Mouse (Mus musculus) left cerebral cortex, adult 8-10 months (tissue): Measurements from ENCODE around the gene Scfd2. TPM values are rescaled to one million over a fixed set of nuclear protein-coding genes. Genes with fewer than 3 reads are reported as not detected.
A peak's percentile ranks its signal among the peaks of the same experiment; 100 is the strongest.

ENCODE experiments used
- DNase-seq, 2 experiments: peaks; one replicate each; pipeline ENCODE4 v3.0.0; 2022; ENCODE audit warnings: low spot score in 2 of 2
- total RNA-seq, 4 experiments: library from RNA; stranded (reverse); gene quantifications; 2 replicates each; pipeline ENCODE4 v1.2.4; 2022

The Scfd2 gene
- total RNA-seq, 4 experiments from 2014 or later: 24.3 to 29.5 (median 27.4) TPM

DNA sequence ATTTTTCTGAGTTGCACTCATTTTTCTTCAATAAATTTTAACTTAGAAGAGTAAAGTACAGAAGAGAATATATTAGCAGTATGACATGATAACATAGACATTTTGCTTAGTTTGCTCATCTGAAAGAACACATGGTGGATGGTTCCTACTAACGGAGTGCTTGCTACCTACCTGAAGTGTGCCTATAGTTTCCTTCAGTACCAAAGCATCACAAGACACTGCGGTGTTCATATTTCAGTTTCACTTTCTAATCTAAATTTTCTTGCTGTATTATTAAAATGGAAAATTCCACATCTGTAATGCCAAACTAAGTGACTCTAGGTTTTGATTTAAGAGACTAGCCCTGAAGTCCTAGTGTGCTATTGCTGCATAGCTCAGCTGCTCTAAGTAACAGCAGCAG is 74.8 kb downstream of the Scfd2 start:
- DNase-seq: no peak

- no peak for DNase-seq
Observed at GRCm38 (mm10) chr5:74455510-74456269, 75.9 kb downstream of the Scfd2 start.

DNA sequence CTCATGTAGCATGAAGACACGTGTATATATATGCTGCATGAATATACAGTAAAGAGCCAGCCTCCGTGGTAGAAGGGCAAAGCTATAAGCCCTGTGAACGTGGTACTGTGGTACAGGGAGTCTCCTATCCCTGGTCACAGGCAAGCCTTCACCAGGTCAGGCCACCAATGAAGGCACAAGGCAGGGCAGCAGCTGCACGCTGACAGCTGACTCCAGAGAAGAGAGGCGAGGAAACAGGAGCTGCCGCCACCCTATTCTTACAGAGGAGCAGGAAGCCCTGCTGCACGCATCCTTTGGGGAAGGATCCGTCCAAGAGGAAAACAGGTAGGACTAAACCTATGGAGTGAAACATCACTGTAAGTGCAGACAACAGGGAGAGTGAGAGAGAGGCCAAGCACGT is 76.5 kb downstream of the Scfd2 start:
- no peak for DNase-seq

DNA sequence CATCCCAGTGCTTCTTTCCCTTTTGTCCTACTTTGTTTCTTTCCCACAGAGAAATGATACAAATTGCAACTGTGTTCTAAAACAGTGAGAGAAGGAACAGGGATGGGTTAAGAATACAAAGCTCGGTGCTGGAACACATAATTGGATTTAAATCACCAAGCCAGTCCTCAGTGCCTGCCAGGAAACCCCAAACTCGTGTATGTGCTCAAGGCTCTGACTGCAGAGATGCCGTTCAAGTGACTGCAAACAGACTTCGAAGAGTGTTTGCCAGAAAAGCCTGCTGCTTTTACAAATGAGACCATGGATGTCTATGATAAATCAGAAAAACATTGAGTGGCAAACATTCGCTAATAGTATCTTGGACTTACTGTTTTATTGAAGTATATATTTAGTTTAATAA is 80.6 kb downstream of the Scfd2 start:
- no peak for DNase-seq

DNA sequence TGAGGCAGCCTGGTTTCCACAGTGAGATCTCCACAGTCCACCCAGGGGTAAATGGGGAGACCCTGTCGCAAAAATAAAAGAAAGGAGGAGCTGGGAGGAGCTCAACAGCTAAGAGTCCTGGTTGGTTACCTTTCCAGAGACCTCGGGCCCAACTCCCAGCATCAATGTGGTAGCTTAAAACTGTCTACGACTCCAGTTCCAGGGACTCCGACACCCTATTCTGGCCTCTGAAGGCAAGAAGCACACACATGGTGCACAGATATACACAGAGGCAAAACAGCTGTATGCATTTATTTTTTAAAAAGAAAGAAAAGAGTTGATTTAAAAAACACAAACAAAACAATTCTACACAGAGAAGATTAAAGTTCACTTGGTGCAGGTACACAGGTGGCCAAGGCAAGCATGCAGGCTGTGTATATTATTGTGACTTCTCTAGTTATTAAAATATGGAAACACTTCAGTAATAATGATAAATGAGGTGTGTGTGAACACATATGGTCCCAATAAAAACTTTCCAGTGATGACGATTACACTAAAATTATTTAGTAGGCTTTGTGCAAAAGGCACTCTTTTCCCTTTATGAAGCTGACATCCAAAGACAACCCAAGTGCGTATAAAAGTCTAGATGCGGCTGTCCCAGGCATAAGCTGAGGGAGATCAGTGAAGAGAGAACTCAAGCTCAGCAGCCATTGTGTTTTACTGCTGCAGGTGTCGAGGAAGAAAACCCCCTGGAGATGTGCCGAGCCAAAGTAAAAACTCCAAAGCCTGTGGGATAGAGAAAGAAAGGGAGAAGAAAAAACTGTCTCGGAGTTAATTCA is 83.8 kb downstream of the Scfd2 start:
- no peak for DNase-seq

- no peak for DNase-seq
Observed at GRCm38 (mm10) chr5:74445861-74446260, 85.7 kb downstream of the Scfd2 start.

DNA sequence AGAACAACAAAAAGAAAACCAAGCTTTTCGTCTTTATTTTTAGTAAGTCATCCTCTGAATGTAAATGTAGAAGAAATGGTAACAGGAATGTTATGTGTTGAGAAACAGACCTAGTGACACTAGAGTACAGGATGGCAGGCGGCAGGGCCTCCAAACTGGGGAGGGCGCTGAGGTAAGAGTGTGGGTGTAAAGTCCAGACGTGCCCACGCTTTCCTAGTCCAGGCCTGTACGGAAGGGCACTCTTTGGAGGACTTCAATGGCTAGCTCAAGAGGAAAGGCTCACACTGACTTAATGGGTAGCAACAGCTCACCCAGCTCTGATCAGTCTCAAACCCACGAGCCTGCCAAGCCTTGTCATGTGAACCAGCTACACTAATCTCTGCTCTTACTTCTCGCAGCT is 93.2 kb downstream of the Scfd2 start:
- DNase-seq: no peak

- DNase-seq: peak in 1 of 2 experiments; percentile 59
Observed at GRCm38 (mm10) chr5:74433580-74434147, 97.9 kb downstream of the Scfd2 start.

- no peak for DNase-seq
Observed at GRCm38 (mm10) chr5:74432879-74433539, 98.5 kb downstream of the Scfd2 start.

DNA sequence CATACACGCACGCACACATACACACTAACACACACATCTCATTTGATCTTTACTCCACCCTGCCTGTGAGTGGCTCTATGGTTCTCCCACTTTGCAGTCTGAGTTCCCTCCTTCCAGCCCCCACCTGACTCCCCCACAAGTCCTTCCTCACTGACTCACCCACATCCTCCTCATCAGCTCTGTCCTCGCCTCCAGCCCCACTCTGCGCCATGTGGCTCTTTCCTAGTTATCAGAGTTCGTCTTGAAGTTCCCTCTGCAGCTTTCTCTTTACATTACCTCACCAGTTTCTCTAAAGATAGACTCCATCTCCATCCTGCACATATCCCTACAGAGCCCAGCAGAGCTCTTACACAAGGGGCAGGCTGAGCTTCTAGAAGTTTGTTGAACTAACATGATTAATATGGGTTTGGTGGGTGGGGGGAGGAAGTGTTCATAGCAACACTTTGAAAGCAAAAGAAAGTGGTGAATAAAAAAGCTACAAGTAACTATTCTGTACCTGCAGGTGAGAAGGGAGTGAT is 110.9 kb downstream of the Scfd2 start:
- peak in 1 of 2 experiments; percentile 20 for DNase-seq

DNA sequence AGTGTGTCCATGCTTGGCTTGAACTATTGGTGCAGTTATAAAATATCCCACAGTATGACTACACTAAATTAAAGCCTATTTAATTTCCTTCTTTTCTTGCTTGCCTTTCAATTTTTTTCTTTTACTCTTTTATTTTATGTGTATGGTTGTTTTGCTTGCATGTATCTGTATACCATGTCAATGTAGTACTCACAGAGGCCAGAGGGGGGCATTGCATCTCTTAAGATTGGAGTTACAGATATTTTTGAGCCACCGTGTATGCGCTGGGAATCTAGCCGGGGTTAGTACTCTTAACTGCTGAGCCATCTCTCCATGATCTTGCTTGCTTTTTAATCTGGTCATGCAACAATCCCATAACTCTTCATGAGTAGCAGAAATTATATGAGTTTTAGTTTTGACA is 119.0 kb downstream of the Scfd2 start:
- DNase-seq: no peak

DNA sequence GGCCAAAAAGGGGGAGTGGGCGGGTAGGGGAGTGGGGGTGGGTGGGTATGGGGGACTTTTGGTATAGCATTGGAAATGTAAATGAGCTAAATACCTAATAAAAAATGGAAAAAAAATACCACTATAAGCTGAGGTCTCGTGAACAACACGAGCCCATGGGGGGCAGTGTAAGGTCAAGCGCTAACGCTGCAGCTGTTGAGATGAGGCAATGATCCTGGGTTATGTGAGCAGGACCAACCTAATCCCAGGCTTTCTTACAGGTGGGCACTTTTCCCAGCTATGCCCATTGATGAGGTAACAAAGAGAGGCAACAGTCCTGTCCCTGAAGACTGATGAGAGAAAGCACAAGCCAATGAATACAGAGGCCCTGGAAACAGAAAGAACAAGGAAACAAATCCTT is 126.7 kb downstream of the Scfd2 start:
- no peak for DNase-seq

- no peak for DNase-seq
Observed at GRCm38 (mm10) chr5:74404083-74404482, 127.5 kb downstream of the Scfd2 start.

GRCm38 (mm10) chr5:74402626-74403025 is 128.9 kb downstream of the Scfd2 start:
- DNase-seq: no peak

GRCm38 (mm10) chr5:74391806-74392205 is 139.8 kb downstream of the Scfd2 start:
- no peak for DNase-seq

GRCm38 (mm10) chr5:74391346-74391745 is 140.2 kb downstream of the Scfd2 start:
- no peak for DNase-seq

DNA sequence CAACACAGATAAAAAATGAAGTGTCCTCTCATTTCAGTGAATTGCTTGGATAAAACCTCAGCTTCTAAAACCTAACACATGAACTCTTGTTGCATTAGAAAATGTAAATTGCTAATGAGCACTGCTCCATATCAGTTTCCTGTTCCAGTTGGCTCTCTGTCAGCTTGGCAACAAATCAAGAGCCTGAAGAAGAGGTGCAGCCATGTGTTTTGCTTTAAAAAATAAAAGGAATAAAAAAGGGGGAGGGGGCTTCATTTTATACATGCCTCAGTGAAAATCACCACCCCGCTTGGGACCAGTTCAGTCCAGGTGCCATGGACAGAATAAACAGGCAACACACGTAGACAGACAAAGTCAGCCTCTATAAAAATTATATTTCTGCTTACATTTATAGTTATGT is 142.7 kb downstream of the Scfd2 start:
- no peak for DNase-seq

DNA sequence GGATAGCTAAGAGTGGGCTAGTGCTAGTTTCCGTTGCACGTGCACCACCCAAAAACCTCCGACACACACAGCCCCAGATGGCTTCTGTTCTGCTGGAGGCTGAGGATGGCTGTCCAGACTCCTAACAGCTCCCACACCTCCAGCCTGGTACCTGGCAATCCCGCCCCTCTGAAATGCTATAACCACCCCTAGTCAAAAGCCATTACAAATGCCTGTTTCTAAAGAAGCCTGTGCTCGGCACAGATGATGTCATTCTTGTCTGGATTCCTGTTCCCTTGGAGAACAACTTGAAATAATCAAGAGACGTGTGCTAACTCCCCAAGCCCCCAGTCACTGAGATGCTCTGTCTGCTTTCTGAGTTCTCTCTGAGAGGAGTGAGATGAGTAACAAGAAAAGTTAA is 143.5 kb downstream of the Scfd2 start:
- DNase-seq: no peak

GRCm38 (mm10) chr5:74387143-74387886 is 144.2 kb downstream of the Scfd2 start:
- DNase-seq: no peak

DNA sequence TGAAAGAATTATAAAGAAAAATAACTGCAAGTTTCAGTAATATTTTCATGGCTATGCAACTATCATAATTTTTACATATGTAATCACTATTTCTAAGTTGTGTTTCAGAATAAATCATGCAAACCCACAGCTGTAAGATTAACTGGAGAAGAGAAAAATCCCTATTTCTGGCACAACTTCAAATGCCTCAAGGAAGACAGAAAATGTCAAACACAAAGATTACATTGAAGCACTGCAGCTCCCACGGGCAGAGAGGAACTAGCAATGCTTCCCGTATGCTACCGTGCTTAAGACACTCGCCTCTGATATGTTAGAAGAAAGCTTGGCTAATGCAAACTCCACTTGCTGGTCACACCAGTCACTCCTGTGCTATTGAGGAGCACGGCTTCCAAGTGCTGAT is 151.5 kb downstream of the Scfd2 start:
- no peak for DNase-seq

- DNase-seq: no peak
Observed at GRCm38 (mm10) chr5:74366710-74367101, 164.9 kb downstream of the Scfd2 start.
